Mouse (Mus musculus) central nervous system, embryonic 11.5 days (tissue): Measurements from ENCODE around the gene C2. TPM values are rescaled to one million over a fixed set of nuclear protein-coding genes. Genes with fewer than 3 reads are reported as not detected.

Experiments
- polyA plus RNA-seq: library from polyadenylated mRNA; depleted of rRNA; stranded (reverse); fragments of >200 nt; gene quantifications from 2 replicates; pipeline ENCODE4 v1.2.3, GENCODE M21; 2012; rRNA removed

The C2 gene
- polyA plus RNA-seq = 1.6 and 2.2 TPM in 2 replicates

DNA sequence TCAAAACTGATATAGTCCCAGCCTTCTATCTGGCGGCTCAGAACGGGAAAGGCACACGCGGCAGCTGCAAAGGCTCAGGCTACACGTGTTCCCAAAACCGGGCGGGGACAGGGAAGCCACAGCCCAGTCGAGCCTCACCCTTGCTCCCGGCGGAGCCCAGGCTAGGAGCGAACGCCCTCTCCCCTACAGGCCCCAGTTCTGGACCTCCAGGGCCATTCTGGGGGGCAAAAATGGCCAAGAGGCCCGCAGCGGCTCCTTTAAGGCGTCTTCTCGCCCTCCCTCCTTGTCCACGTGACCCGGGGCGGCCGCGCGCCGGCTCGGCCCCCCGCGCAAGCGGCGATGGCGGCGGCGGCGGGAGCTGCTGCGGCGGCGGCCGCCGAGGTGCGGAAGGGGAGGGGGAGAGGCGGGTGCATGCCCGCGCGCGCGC is at the start of gene C2, which contains the start of gene Ehmt2:
C2 (minus strand) TSS at position 106 of the 427 bp plus-strand sequence.
Ehmt2 (plus strand) TSS at position 310 of the 427 bp plus-strand sequence.

DNA sequence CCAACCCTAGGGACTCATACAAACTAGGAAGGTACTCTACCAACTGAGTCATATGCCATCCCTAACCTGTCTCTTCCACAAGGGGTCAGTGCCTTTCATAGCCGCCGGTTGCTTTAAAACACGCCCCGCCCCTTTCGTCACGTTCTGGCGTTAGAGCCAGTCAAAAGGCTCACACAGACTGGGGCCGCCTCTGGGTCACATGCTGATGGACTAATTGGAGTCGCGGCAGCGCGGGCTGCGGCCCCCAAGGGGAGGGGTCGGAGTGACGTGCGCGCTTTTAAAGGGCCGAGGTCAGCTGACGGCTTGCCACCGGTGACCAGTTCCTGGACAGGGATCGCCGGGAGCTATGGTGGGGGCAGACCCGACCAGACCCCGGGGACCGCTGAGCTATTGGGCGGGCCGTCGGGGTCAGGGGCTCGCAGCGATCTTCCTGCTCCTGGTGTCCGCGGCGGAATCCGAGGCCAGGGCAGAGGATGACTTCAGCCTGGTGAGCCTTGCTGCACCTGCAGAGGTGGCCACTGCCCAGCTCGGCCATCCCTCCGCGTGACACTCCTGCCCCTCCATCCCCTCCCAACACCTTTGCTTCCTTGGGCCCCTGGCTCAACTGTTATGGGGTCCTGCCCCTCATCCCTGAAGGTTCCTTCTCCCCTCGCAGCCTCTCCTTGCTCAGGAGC is 33.1 kb upstream of the C2 start, which contains the start of gene Neu1:
Neu1 (plus strand) TSS at position 193 of the 674 bp plus-strand sequence.

DNA sequence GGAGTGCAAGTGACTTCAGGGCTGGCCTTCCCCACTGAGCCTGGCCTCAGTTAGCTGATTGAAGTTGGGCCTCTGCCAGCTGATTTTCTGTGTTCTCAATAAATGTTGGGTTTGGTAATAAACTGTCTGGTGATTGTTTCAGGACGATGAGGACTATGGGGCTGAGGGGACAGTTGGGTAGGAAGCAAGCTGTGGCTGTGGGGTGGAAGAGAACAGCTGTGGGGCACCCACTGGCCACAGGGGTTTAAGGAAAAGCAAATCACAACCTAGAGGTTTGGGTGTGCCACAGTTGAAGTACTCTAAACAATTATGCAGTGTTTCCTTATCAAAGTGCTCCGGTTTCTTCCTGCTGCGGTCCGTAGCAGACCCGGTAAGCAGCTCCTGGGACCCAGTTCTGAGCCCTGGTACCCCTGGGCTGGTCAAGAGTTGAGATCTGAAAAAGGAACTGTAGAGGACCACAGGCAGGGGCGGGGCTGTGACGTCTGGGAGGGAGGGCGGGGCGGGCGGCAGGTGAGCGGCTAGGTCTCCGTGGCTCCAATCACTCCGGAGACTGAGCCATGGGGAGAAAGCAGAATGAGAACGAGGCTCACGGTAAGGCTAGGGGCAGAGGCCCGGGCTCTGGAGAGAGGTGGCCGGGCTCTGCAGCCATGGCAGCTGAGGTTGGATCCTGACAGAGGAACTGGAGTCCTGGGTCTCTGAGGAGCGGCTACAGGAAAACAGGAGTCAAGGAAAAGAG is 16.0 kb upstream of the C2 start, which contains the start of gene Slc44a4:
Slc44a4 (plus strand) TSS at position 537 of the 736 bp plus-strand sequence.

DNA sequence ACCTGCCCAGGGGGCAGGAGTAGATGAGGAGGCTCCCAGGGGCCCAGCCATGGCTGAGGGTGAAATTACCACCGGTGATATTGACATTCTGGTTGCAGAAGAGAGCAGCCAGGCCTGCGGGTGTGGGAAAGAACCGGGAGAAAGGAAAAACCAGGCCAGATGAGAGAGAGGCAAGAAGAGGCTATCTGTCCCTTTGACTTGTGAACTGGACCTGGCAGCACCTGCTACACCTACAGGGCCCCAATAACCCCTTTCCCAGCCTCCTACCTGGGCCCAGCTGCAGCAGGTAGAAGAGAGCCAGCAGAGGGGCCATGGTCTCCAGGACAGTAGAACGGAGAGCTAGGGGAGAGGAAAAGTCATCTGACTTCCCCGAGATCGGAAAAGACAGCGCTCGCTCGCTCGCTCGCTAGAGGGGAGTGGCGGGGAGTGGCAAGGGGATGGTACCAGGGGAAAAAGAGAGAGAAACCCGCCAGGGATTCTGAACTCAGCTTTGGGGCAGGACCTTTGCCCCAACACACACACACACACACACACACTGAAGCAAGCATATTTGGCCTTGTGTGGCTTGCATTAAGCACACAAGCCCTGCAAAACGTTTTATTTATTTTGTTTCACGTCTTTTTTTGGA is 16.3 kb downstream of the C2 start, which contains the start of gene Gm20547:
Gm20547 (minus strand) TSS at position 360 of the 628 bp plus-strand sequence.

DNA sequence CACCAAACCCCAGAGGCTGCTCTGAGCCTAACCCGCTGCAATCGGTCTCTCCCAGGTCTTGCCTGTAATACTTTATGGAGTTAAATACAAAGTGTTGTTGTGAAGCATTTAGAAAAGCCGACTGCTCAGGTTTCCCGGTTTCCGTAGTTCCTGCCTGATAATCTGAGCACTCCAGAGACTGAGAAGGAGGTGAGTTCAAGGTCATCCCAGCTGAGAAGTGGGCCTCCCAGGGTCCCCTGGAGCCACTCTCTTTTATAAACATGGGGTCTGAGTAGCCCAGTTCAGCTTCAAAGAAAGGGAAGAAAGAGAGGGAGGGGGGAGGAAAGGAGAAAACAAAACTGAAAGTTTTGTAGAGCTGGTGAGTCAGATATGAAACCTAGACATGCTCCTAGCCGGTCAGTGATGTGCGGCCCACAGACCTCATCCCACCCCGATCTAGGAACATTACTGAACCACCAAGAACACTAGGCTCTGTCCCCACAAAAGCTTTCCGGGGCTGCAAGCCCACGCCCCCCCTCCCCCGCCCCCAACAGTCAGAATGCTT is 18.7 kb downstream of the C2 start, which contains the start of gene Zbtb12:
Zbtb12 (plus strand) TSS at position 148 of the 544 bp plus-strand sequence.

DNA sequence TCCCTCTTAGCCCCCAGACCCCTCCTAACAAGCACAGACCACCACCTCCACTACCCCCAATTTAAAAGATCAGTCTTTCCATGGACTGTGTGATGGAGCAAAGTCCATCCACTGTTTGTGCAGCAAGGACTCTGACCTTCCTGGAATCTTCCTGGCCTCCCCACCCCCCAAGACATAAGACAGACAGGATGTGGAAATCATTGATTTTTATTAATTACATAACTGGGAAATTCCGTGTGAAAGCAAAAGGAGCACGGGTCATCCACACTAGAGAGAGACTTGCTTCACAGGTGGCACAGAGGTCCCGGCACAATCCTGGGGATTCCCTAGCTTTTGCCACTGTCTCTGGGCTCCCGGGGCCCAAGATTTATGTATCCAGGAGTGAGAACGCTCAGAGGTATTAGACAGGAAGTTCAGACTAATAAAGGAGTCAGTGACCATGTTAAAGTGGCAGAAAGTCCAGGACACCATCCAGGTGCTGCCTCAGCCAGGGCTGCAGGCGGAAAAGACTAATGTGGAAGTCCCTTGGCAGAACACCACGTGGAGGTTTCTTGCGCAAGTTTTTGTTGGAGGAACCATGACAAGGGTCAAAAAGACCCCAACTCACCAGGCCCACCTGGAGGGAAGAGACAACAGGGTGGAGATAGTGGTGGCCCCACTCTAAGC is 35.5 kb downstream of the C2 start, which contains the start of gene Cfb:
Cfb (minus strand) TSS at position 103 of the 666 bp plus-strand sequence.

DNA sequence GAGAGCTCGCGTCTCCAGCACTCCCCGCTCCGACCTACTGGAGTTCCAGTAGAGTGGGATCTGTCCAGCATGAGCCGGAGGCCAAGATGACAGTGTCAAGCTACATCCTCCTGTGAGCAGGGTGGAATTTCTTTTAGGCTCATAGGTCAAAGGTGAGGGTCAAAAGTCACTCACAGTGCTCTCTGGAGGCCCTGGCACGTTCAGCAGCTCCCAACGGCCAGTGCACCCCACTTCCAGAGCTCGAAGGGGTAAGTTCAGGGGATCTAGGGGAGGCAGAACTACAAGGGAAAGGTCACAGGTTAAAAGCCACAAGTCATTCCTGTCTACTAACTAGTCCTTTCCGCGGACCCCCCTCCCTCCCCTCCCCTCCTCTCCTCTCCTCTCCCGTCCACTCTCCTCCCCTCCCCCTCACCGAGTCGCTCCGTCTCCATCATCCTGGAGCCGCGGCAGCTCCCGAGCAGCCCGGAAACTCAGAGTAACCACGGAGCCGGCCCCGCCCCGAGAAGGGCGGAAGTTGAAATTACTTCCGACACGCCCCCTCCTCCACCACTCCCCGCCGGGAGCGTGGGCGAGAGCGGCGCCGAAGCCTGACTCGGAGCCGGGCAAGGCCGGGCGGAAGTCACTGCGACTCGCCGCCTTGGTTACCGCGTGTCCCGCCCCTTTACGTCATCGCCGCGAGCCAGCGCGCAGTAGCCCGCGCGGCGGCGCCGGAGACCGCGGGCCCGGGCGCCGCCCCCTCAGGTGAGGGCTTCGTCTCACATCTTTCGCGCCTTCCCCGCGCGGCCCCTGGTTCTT is 48.1 kb downstream of the C2 start, which contains the start of the genes Skiv2l and Nelfe:
Skiv2l (minus strand) TSS at position 489 of the 795 bp plus-strand sequence.
Nelfe (plus strand) TSS at position 670 of the 795 bp plus-strand sequence.

DNA sequence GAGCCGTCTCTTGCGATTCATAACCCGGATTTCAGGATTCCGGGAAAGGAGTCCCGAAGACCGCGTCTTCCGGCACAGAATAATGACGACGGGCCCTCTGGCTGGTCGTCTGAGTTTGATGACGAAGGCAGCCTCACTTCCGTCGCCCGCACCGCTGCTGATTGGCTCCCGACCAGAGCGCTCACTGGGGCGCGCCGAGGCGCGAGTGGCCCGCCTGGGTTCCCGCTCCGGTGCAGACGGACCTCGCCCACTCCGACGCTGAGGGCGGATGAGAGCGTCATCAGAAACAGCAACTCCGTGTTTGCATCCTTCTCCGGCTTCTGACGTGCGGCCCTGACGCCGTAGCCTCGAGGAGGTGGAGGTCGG is 61.2 kb downstream of the C2 start, which contains the start of the genes Stk19 and Dxo:
Stk19 (minus strand) TSS at position 90 of the 366 bp plus-strand sequence.
Dxo (plus strand) TSS at position 164 of the 366 bp plus-strand sequence.

Other genes starting within 250 kb of the C2 start
- 0.06 and 0.09 TPM in 2 replicates for gene Tnxb, start 227.7 kb downstream of the C2 start, polyA plus RNA-seq
- 0.05 and 0.07 TPM in 2 replicates for gene C4b, start 154.4 kb downstream of the C2 start, polyA plus RNA-seq
- 0.04 TPM in 2 replicates for gene Cyp21a1, start 93.7 kb downstream of the C2 start, polyA plus RNA-seq
- 46.3 and 66.7 TPM in 2 replicates for gene Stk19, start 61.3 kb downstream of the C2 start, polyA plus RNA-seq
- 70.9 and 71.2 TPM in 2 replicates for gene Dxo, start 61.2 kb downstream of the C2 start, polyA plus RNA-seq
- 65.5 and 77.4 TPM in 2 replicates for gene Skiv2l, start 48.1 kb downstream of the C2 start, polyA plus RNA-seq
- gene Nelfe, start 47.9 kb downstream of the C2 start, polyA plus RNA-seq = 94.0 and 142 TPM in 2 replicates
- gene Cfb, start 35.7 kb downstream of the C2 start, polyA plus RNA-seq = 1.9 and 6.9 TPM in 2 replicates
- 73.5 and 98.0 TPM in 2 replicates for gene Zbtb12, start 18.8 kb downstream of the C2 start, polyA plus RNA-seq
- gene Gm20547, start 16.2 kb downstream of the C2 start, polyA plus RNA-seq = not detected in 2 replicates
- gene Ehmt2, start 204 bp upstream of the C2 start, polyA plus RNA-seq = 218 and 222 TPM in 2 replicates
- gene Slc44a4, start 16.2 kb upstream of the C2 start, polyA plus RNA-seq = 0.08 and 0.11 TPM in 2 replicates
- 14.5 and 15.9 TPM in 2 replicates for gene Neu1, start 33.0 kb upstream of the C2 start, polyA plus RNA-seq
- 3.0 and 3.4 TPM in 2 replicates for gene Hspa1b, start 61.0 kb upstream of the C2 start, polyA plus RNA-seq
- not detected in 2 replicates for gene Gm20481, start 71.6 kb upstream of the C2 start, polyA plus RNA-seq
- 1.4 and 2.2 TPM in 2 replicates for gene Hspa1a, start 73.9 kb upstream of the C2 start, polyA plus RNA-seq
- 0.22 and 0.31 TPM in 2 replicates for gene Hspa1l, start 74.4 kb upstream of the C2 start, polyA plus RNA-seq
- gene Lsm2, start 83.6 kb upstream of the C2 start, polyA plus RNA-seq = 98.3 and 206 TPM in 2 replicates
- gene Vars, start 102.7 kb upstream of the C2 start, polyA plus RNA-seq = 127 and 135 TPM in 2 replicates
- 0.60 and 0.76 TPM in 2 replicates for gene Vwa7, start 118.3 kb upstream of the C2 start, polyA plus RNA-seq
- gene Sapcd1, start 129.8 kb upstream of the C2 start, polyA plus RNA-seq = 6.4 and 8.8 TPM in 2 replicates
- gene Msh5, start 148.5 kb upstream of the C2 start, polyA plus RNA-seq = 6.7 and 11.0 TPM in 2 replicates
- gene Clic1, start 151.7 kb upstream of the C2 start, polyA plus RNA-seq = 122 and 142 TPM in 2 replicates
- gene Ddah2, start 160.8 kb upstream of the C2 start, polyA plus RNA-seq = 392 and 957 TPM in 2 replicates
- 0.19 and 0.28 TPM in 2 replicates for gene Ly6g6c, start 167.1 kb upstream of the C2 start, polyA plus RNA-seq
- gene Mpig6b, start 167.9 kb upstream of the C2 start, polyA plus RNA-seq = 0.67 and 0.88 TPM in 2 replicates
- gene Ly6g6e, start 178.6 kb upstream of the C2 start, polyA plus RNA-seq = 0.18 and 0.29 TPM in 2 replicates
- gene Ly6g6d, start 179.8 kb upstream of the C2 start, polyA plus RNA-seq = 2.5 and 3.0 TPM in 2 replicates
- gene Ly6g6f, start 187.3 kb upstream of the C2 start, polyA plus RNA-seq = 0.83 and 1.1 TPM in 2 replicates
- gene Abhd16a, start 191.0 kb upstream of the C2 start, polyA plus RNA-seq = 39.3 and 52.2 TPM in 2 replicates
- not detected in 2 replicates for gene Ly6g5c, start 210.0 kb upstream of the C2 start, polyA plus RNA-seq
- 1.1 and 2.1 TPM in 2 replicates for gene Ly6g5b, start 217.2 kb upstream of the C2 start, polyA plus RNA-seq
- 19.6 and 31.0 TPM in 2 replicates for gene Gpank1, start 223.2 kb upstream of the C2 start, polyA plus RNA-seq
- gene Csnk2b, start 223.8 kb upstream of the C2 start, polyA plus RNA-seq = 156 and 178 TPM in 2 replicates
- gene D17H6S53E, start 228.1 kb upstream of the C2 start, polyA plus RNA-seq = 5.3 and 13.0 TPM in 2 replicates
- 10.2 and 22.4 TPM in 2 replicates for gene Apom, start 233.8 kb upstream of the C2 start, polyA plus RNA-seq
- gene Bag6, start 236.9 kb upstream of the C2 start, polyA plus RNA-seq = 201 and 247 TPM in 2 replicates